Mouse (Mus musculus): ENCODE results near the gene Fam19a2.

Fam19a2 gene

DNA sequence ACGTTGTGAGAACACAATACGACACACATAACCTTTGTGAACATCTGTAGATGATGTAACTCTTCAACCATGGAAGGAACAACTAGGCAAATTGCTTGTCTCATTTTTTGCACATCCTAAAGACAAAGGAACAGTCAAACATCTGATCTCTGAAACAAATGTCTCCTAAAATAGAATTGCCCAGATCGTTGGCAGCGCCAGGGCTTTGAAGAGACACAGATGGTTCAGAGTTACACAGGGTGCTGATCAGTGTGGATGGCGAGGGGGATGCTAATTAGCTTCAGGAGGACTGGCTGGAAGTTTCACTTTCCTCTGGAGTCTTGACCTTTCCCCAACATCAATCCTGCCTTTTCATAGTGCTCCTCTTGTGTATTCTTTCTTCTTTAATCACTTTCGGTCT is 284.6 kb downstream of the Fam19a2 start:
- no peak for DNase-seq (ENCODE audit: inconsistent age in 2 of 2, low spot score in 1 of 2)

DNA sequence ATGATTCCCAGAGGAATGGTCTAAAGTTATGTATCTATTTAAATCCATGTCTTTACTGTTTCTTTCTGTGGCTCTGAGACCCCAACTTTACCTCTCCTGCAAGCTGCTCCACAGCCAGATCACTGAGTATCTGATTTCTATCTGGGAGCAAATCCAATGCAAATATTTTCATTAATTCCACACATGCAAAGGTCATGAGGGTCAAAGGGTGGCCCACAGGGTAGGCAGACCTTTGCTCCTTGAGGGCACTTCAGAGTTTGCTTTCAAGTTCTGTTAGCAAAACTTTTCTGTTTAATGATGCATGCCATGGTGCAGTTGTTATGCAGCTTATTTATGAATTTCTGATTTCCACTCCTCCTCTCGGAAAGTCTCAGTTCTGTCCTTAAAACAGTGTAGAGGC is 303.9 kb downstream of the Fam19a2 start:
- no peak for DNase-seq (ENCODE audit: inconsistent age in 2 of 2, low spot score in 1 of 2)

- no peak for DNase-seq (ENCODE audit: inconsistent age in 2 of 2, low spot score in 1 of 2)
These were observed 306.9 kb downstream of the Fam19a2 start for GRCm38 (mm10) chr10:123570616-123571188.

GRCm38 (mm10) chr10:123572342-123573070 is 308.7 kb downstream of the Fam19a2 start:
- DNase-seq (ENCODE audit: inconsistent age in 2 of 2, low spot score in 1 of 2) = no peak

DNA sequence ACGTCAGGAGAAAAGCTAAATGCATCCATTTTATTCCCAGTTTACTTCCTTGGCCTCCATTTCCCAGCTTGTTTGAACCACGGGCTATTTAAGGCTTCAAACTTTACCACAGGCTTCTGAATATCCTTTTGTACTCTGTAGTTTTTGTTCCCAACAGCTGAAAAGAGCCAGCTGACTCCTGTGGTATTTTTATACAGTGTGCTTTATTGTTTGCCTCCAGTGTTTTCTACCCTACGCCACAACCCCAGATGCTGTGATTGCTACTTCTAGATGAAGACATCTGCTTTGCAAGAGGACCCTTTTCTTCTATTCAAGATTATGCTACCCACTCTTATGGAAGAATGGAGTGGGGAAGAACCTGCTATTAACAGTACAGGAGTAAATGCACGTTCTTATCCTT is 314.0 kb downstream of the Fam19a2 start:
- no peak for DNase-seq (ENCODE audit: inconsistent age in 2 of 2, low spot score in 1 of 2)

GRCm38 (mm10) chr10:123579012-123579411 is 315.2 kb downstream of the Fam19a2 start:
- DNase-seq (ENCODE audit: inconsistent age in 2 of 2, low spot score in 1 of 2) = no peak

DNA sequence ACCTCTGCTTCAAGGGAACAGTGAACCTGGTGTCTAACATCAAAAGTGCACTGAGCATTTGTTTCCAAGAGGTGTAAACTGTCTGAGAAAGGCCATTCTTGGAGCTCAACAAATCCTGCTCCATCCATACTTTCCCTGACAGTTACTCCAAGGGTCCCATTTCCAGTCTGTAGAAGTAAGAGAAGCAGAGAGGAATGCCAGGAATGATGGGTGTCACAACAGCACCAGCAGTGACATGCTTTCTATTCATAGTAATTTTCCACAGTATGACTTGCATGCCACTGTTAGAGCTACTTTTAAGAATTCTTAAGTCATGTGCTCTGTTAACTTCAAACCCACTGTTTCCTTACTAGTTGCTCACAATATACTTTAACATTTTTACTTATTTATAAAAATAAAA is 331.2 kb downstream of the Fam19a2 start:
- no peak for DNase-seq (ENCODE audit: inconsistent age in 2 of 2, low spot score in 1 of 2)

DNA sequence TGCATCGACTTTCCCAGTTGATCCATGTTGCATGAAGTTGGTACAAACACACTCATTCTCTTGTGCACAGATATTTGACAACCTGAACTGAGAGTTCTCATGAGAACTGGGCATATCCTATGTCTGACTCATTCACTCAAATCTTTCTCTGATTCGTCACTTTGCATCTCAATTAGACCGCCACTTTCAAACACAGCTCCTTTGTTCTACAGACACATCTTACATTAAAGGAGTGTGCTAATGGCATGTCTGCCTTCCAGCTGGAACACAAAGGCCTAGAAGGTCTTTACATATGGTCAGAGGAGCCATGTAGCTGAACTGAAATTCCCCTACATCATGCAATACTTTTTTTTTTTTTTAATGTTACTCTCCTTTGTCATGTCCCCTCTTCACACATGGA is 333.3 kb downstream of the Fam19a2 start:
- no peak for DNase-seq (ENCODE audit: inconsistent age in 2 of 2, low spot score in 1 of 2)

GRCm38 (mm10) chr10:123605671-123606070 is 341.9 kb downstream of the Fam19a2 start:
- no peak for DNase-seq (ENCODE audit: inconsistent age in 2 of 2, low spot score in 1 of 2)

DNA sequence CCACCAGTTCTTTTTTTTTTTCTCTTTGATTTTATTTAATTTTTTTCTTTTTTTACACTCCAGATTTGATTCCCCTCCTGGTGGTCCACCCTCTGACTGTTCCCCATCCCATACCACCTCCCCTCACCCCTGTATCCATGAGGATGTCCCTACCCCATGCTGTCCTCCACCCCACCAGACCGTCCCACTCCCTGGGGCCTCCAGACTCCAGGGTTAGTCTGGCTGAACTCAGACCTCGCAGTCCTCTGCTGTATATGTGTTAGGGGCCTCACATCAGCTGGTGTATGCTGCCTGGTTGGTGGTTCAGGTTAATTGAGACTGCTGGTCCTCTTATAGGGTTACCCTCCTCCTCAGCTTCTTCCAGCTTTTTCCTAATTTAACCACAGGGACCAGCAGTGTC is 362.9 kb downstream of the Fam19a2 start:
- DNase-seq (ENCODE audit: inconsistent age in 2 of 2, low spot score in 1 of 2) = no peak

DNA sequence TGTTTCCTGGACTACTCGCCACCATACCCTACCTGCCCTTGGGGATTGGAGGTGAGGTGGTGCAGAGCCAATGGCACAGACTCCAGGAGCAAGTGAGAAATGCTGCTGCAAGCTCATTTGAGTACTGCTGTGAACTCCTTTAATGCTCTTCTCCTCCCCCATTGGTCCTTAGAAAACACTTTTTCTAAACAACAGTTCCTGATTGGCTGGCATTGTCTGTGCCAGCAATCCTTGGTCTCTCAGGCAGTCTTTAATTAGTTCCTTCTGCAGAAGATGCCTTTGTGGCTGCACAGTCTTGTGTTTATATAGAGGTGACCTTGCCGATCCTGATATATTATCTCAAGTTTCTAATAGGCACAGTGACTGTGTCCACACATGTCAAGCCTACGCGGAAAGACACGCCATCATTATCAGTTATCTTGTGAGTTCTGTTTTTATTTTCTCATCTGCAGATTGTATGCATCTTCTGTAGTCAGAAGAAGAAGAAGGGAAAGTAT is 365.5 kb downstream of the Fam19a2 start:
- DNase-seq (ENCODE audit: inconsistent age in 2 of 2, low spot score in 1 of 2) = no peak

DNA sequence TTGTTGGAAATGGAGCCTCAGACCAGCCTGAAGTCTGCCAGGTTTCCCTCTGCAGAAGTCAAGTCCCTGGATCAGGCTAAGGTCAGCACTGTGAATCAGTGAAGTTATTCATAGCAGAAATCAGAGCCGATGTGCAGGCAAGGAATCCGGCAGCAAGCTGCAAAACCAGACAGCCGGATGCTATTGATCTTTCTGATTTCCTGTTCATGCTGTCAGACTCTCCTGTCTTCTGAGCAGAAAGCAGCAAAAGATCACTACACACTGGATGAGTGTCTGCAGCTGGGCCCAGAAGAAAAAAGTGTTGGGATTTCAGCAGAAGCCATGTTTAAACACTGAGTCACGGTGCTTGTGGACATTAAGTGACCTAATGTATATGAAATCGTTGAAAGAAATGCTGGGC is 368.2 kb downstream of the Fam19a2 start:
- DNase-seq (ENCODE audit: inconsistent age in 2 of 2, low spot score in 1 of 2) = no peak

GRCm38 (mm10) chr10:123636655-123637054 is 372.9 kb downstream of the Fam19a2 start:
- DNase-seq (ENCODE audit: inconsistent age in 2 of 2, low spot score in 1 of 2) = no peak

GRCm38 (mm10) chr10:123637496-123637895 is 373.7 kb downstream of the Fam19a2 start:
- DNase-seq (ENCODE audit: inconsistent age in 2 of 2, low spot score in 1 of 2) = no peak

DNA sequence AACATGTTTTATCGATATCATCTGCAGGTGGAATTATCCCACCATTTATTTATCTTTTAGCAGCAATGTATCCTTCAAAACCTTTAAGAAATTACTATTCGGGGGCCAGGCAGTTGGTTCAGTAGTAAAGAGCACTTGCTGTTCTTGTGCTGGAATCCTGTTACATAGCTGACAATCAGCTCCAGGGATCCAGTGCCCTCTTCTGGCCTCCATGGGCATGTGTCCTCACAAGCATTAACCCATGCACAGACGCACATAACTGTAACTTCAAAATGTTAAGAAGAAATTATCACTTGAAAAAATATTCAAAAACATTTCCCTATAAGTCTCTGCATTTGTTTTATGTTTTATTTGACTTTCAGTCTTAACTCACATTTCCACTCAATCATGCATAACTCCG is 381.8 kb downstream of the Fam19a2 start:
- DNase-seq (ENCODE audit: inconsistent age in 2 of 2, low spot score in 1 of 2) = no peak

DNA sequence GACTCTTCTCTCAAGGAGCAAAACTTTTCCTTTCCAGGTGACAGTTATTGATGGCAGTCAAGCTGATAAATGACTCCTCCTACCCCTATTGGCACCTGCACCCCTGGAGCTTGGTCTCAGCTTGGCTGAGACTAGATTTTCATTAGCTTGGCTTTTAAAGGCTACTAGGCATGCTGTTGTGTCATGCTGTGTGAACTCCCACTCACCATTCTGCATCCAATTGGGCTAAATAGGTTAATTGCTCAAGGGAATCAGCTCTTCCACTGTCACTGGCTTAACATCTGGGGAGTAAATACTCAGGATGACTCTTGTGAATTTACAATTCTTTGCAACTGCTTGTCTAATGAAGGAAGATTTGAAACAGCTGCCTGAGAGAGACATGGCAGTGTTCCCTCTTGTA is 407.4 kb downstream of the Fam19a2 start:
- DNase-seq (ENCODE audit: inconsistent age in 2 of 2, low spot score in 1 of 2) = no peak

DNA sequence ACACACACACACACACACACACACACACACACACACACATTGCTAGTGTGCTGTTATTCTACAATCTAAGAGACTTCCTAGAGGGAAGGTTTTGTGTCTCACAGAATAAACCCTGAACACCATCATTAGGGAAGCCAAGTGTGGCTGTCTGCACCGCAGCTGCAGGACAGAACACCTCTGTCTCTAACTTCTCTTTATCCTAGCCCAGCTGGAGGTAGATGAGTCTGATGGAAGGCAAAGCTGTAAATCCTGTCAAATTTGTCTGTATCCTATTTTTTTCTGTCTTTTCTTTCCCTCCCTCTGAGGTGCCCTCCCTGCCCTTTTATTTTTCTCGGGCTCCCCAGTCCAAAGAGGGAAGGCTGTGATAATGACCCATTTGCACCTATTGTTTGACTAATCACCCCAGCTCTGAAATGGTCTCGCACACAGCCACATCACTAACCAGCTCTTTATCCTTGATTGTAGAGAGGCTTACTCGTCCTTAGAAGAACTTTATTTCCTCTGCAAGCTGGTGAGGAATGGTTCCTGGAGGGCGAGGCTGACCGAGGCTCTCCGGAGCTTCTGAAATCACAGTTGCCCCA is 414.6 kb downstream of the Fam19a2 start:
- no peak for DNase-seq (ENCODE audit: inconsistent age in 2 of 2, low spot score in 1 of 2)

DNA sequence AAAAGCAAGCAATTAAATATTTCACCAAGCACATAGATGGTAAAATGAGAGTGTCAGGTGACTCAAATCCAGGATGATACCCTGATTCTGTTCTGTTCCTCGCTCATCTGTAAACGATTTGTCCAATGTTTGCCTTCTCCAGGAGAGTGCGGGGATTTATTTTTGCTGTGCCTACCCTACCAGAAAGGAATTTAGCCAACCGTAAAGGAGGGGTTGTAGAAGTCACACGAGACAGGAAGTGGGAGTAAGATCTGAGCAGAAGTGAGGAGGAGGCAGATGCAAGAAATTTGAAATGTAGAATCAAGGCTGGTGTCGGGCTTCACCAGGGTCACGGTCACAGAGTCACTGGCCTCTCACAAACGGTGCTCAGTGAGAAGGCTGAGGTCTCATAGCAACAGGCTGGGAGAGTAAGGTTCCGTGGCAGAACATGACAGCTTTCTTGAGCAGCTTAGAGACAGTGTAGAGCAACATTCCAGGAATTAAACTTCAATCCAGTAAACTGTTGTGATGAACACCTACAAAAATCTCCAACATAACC is 419.0 kb downstream of the Fam19a2 start:
- DNase-seq (ENCODE audit: inconsistent age in 2 of 2, low spot score in 1 of 2) = no peak

DNA sequence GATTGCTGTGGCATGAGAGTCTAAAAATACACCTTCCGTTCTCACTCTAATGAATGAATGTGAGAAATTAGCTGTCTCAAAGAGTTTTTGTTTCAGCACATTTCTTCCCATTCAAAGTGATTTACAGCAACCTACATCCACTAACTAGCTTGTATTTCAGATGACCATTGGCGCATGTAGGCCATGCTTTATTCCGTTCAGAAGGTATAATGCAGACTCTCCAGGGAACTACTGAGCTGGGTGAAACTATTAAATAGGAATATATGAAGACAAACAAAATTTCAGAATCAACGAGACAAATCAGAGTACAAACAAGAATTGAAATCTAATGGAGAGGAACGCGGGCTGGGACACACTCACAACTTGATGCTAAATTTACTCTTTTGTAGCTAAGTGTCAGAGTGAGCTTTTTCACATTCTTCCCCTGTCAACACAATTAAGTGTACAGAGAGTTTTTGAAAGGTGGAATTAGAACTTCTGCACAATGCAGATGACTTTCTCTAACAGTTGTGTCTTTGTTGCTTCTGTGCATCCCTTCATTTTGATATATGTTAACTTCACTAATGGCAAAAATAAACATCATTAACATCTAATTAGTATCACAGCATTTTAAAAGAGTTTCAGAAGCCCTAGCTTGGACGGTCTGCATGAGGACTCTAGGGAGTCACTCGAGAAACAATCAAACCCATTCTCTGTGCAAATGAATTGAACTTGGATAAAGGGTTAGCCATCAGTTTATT is 428.6 kb downstream of the Fam19a2 start:
- no peak for DNase-seq (ENCODE audit: inconsistent age in 2 of 2, low spot score in 1 of 2)

DNA sequence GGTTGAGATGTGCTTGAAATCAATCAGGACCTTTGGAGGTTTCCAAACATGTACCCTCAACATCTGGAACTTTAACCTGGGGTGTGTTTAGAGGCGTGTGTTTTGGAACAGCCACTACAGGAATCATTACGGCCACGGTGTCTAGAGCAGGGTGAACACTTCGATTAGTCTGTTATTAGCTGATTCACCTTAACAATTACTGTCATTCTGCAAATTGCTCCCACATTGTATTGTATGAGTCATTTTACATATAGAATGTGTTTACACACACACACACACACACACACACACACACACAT is 429.1 kb downstream of the Fam19a2 start:
- no peak for DNase-seq (ENCODE audit: inconsistent age in 2 of 2, low spot score in 1 of 2)

DNA sequence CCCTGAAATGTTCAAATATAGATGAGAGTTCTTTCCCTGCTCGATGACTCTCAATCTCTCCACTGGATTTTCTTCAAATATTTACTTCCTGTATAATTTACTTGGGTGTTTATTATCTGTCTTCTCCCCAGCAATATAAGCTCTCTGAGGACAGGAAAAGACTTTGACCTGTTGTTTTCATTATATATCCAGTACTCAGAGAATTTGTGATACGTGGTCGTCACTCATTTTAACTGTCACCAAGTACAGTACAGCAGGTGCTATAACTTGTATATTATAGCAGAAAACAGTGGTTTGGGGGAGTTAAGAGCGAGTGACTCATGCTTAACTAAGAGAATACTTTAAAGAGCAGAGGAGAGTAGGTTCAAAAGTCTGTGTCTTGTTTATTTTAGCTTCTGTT is 438.8 kb downstream of the Fam19a2 start:
- DNase-seq (ENCODE audit: inconsistent age in 2 of 2, low spot score in 1 of 2) = no peak

- DNase-seq (ENCODE audit: inconsistent age in 2 of 2, low spot score in 1 of 2) = no peak
These were observed 443.2 kb downstream of the Fam19a2 start for GRCm38 (mm10) chr10:123707026-123707425.
